Mouse (Mus musculus): ENCODE results near the gene Tcte3. TPM values are rescaled to one million over a fixed set of nuclear protein-coding genes. Genes with fewer than 3 reads are reported as not detected.
A peak's percentile ranks its signal among the peaks of the same experiment; 100 is the strongest.

Gene Tcte3
- polyA plus RNA-seq, 1 experiment from 2014 or later, result 0.46 TPM

GRCm38 (mm10) chr17:15068040-15068792, 26.9 kb upstream of the Tcte3 start:
- no peak for ATAC-seq (ENCODE audit: low FRiP score, low TSS enrichment)
- H3K27ac ChIP-seq (replicated peaks; ENCODE audit: low read depth, low read length), result no peak overlapping the region
- H3K4me3 ChIP-seq (replicated peaks; ENCODE audit: low read depth, low read length), result no peak overlapping the region
- WGBS, result 80% methylated on average over 8 of the region's 8 CpGs
- no peak for DNase-seq
- H3K9ac ChIP-seq (replicated peaks; ENCODE audit: low read length), result no peak overlapping the region
- no peak overlapping the region for H3K4me2 ChIP-seq (ENCODE audit: low read length)
- peaks cover 10% of the 10 kb centered on the region; the same call in 1 of the 2 replicates for H3K36me3 ChIP-seq (ENCODE audit: control insufficient read depth, insufficient read depth, low read length)
- H3K4me1 ChIP-seq (ENCODE audit: control insufficient read depth, insufficient read depth, low read length), result peaks cover 6% of the 10 kb centered on the region
- no peaks in the 10 kb centered on the region for H3K9me3 ChIP-seq (ENCODE audit: control insufficient read depth, low read length)
- no peaks in the 10 kb centered on the region for H3K27me3 ChIP-seq (ENCODE audit: control insufficient read depth, insufficient read depth, low read length)

GRCm38 (mm10) chr17:15066911-15067310, 25.6 kb upstream of the Tcte3 start:
- Histone ChIP-seq H3K36me3 (ENCODE audit: control insufficient read depth, insufficient read depth, low read length) (peaks cover 22% of the 10 kb centered on the region), H3K4me2 (ENCODE audit: low read length) (no peak overlapping the region), H3K4me1 (ENCODE audit: control insufficient read depth, insufficient read depth, low read length) (peaks cover 6% of the 10 kb centered on the region), H3K9ac (replicated peaks; ENCODE audit: low read length) (no peak overlapping the region), H3K4me3 (replicated peaks; ENCODE audit: low read depth, low read length) (no peak overlapping the region), H3K27ac (replicated peaks; ENCODE audit: low read depth, low read length) (no peak overlapping the region), H3K9me3 (ENCODE audit: control insufficient read depth, low read length) (no peaks in the 10 kb centered on the region), H3K27me3 (ENCODE audit: control insufficient read depth, insufficient read depth, low read length) (no peaks in the 10 kb centered on the region)
- ATAC-seq (ENCODE audit: low FRiP score, low TSS enrichment) (no peak), DNase-seq (no peak)
- WGBS, result 57% methylated on average over 1 of the region's 1 CpGs

- peaks cover 6% of the 10 kb centered on the region for H3K4me1 ChIP-seq (ENCODE audit: control insufficient read depth, insufficient read depth, low read length)
- H3K4me3 ChIP-seq (replicated peaks; ENCODE audit: low read depth, low read length), result 0 out of 2 replicates have a peak overlapping the region, but pooled peaks have one; percentile 7
- H3K9ac ChIP-seq (replicated peaks; ENCODE audit: low read length), result peak overlapping the region; percentile 24; the same call in 1 of the 2 replicates
- H3K27me3 ChIP-seq (ENCODE audit: control insufficient read depth, insufficient read depth, low read length), result no peaks in the 10 kb centered on the region
- peak overlapping the region; percentile 51 for H3K4me2 ChIP-seq (ENCODE audit: low read length)
- ATAC-seq (ENCODE audit: low FRiP score, low TSS enrichment) (peak; percentile 90), DNase-seq (peak; percentile 77)
- H3K36me3 ChIP-seq (ENCODE audit: control insufficient read depth, insufficient read depth, low read length), result peaks cover 30% of the 10 kb centered on the region
- no peaks in the 10 kb centered on the region for H3K9me3 ChIP-seq (ENCODE audit: control insufficient read depth, low read length)
- 43% methylated on average over 6 of the region's 6 CpGs for WGBS
- H3K27ac ChIP-seq (replicated peaks; ENCODE audit: low read depth, low read length), result peak overlapping the region; percentile 71
Observed at GRCm38 (mm10) chr17:15066066-15066465, 24.8 kb upstream of the Tcte3 start.

GRCm38 (mm10) chr17:15065391-15066024, 24.2 kb upstream of the Tcte3 start:
- peak overlapping the region; percentile 71 for H3K27ac ChIP-seq (replicated peaks; ENCODE audit: low read depth, low read length)
- peaks cover 35% of the 10 kb centered on the region for H3K36me3 ChIP-seq (ENCODE audit: control insufficient read depth, insufficient read depth, low read length)
- 0 out of 2 replicates have a peak overlapping the region, but pooled peaks have one; percentile 7 for H3K4me3 ChIP-seq (replicated peaks; ENCODE audit: low read depth, low read length)
- H3K4me1 ChIP-seq (ENCODE audit: control insufficient read depth, insufficient read depth, low read length), result peaks cover 6% of the 10 kb centered on the region
- H3K9me3 ChIP-seq (ENCODE audit: control insufficient read depth, low read length), result no peaks in the 10 kb centered on the region
- no peaks in the 10 kb centered on the region for H3K27me3 ChIP-seq (ENCODE audit: control insufficient read depth, insufficient read depth, low read length)
- H3K9ac ChIP-seq (replicated peaks; ENCODE audit: low read length), result peak overlapping the region; percentile 24; the same call in 1 of the 2 replicates
- peak; percentile 91 for DNase-seq
- 41% methylated on average over 13 of the region's 13 CpGs for WGBS
- H3K4me2 ChIP-seq (ENCODE audit: low read length), result peak overlapping the region; percentile 51
- ATAC-seq (ENCODE audit: low FRiP score, low TSS enrichment), result peak; percentile 79

GRCm38 (mm10) chr17:15060356-15060755, 19.1 kb upstream of the Tcte3 start:
- no peak for DNase-seq
- Histone ChIP-seq H3K4me2 (ENCODE audit: low read length) (no peak overlapping the region), H3K9ac (replicated peaks; ENCODE audit: low read length) (no peak overlapping the region), H3K9me3 (ENCODE audit: control insufficient read depth, low read length) (no peaks in the 10 kb centered on the region), H3K27me3 (ENCODE audit: control insufficient read depth, insufficient read depth, low read length) (no peaks in the 10 kb centered on the region), H3K36me3 (ENCODE audit: control insufficient read depth, insufficient read depth, low read length) (peaks cover 80% of the 10 kb centered on the region), H3K4me3 (replicated peaks; ENCODE audit: low read depth, low read length) (no peak overlapping the region), H3K27ac (replicated peaks; ENCODE audit: low read depth, low read length) (no peak overlapping the region), H3K4me1 (ENCODE audit: control insufficient read depth, insufficient read depth, low read length) (no peaks in the 10 kb centered on the region)
- WGBS, result 94% methylated on average over 6 of the region's 6 CpGs
- no peak for ATAC-seq (ENCODE audit: low FRiP score, low TSS enrichment)

GRCm38 (mm10) chr17:15059646-15060045, 18.4 kb upstream of the Tcte3 start:
- H3K4me1 ChIP-seq (ENCODE audit: control insufficient read depth, insufficient read depth, low read length), result no peaks in the 10 kb centered on the region
- DNase-seq (no peak), ATAC-seq (ENCODE audit: low FRiP score, low TSS enrichment) (no peak)
- no peak overlapping the region for H3K4me2 ChIP-seq (ENCODE audit: low read length)
- H3K36me3 ChIP-seq (ENCODE audit: control insufficient read depth, insufficient read depth, low read length), result peaks cover 80% of the 10 kb centered on the region
- no peak overlapping the region for H3K9ac ChIP-seq (replicated peaks; ENCODE audit: low read length)
- 96% methylated on average over 14 of the region's 14 CpGs for WGBS
- H3K27ac ChIP-seq (replicated peaks; ENCODE audit: low read depth, low read length), result no peak overlapping the region
- H3K4me3 ChIP-seq (replicated peaks; ENCODE audit: low read depth, low read length), result no peak overlapping the region
- H3K27me3 ChIP-seq (ENCODE audit: control insufficient read depth, insufficient read depth, low read length), result no peaks in the 10 kb centered on the region
- H3K9me3 ChIP-seq (ENCODE audit: control insufficient read depth, low read length), result no peaks in the 10 kb centered on the region

GRCm38 (mm10) chr17:15058161-15058591, 16.9 kb upstream of the Tcte3 start:
- Histone ChIP-seq H3K36me3 (ENCODE audit: control insufficient read depth, insufficient read depth, low read length) (peaks cover 70% of the 10 kb centered on the region), H3K9ac (replicated peaks; ENCODE audit: low read length) (no peak overlapping the region), H3K4me2 (ENCODE audit: low read length) (no peak overlapping the region), H3K4me3 (replicated peaks; ENCODE audit: low read depth, low read length) (no peak overlapping the region), H3K27me3 (ENCODE audit: control insufficient read depth, insufficient read depth, low read length) (no peaks in the 10 kb centered on the region), H3K4me1 (ENCODE audit: control insufficient read depth, insufficient read depth, low read length) (no peaks in the 10 kb centered on the region), H3K27ac (replicated peaks; ENCODE audit: low read depth, low read length) (no peak overlapping the region), H3K9me3 (ENCODE audit: control insufficient read depth, low read length) (no peaks in the 10 kb centered on the region)
- ATAC-seq (ENCODE audit: low FRiP score, low TSS enrichment), result no peak
- 92% methylated on average over 5 of the region's 5 CpGs for WGBS
- no peak for DNase-seq

- Histone ChIP-seq H3K4me2 (ENCODE audit: low read length) (no peak overlapping the region), H3K4me1 (ENCODE audit: control insufficient read depth, insufficient read depth, low read length) (no peaks in the 10 kb centered on the region), H3K9ac (replicated peaks; ENCODE audit: low read length) (no peak overlapping the region), H3K27me3 (ENCODE audit: control insufficient read depth, insufficient read depth, low read length) (no peaks in the 10 kb centered on the region), H3K4me3 (replicated peaks; ENCODE audit: low read depth, low read length) (no peak overlapping the region), H3K27ac (replicated peaks; ENCODE audit: low read depth, low read length) (no peak overlapping the region), H3K9me3 (ENCODE audit: control insufficient read depth, low read length) (no peaks in the 10 kb centered on the region), H3K36me3 (ENCODE audit: control insufficient read depth, insufficient read depth, low read length) (peaks cover 48% of the 10 kb centered on the region)
- DNase-seq (no peak), ATAC-seq (ENCODE audit: low FRiP score, low TSS enrichment) (no peak)
- 92% methylated on average over 4 of the region's 4 CpGs for WGBS
Observed at GRCm38 (mm10) chr17:15055925-15056324, 14.6 kb upstream of the Tcte3 start.
